Mouse (Mus musculus): ENCODE data around the gene Tbkbp1. TPM values are rescaled to one million over a fixed set of nuclear protein-coding genes. Genes with fewer than 3 reads are reported as not detected.
A peak's percentile ranks its signal among the peaks of the same experiment; 100 is the strongest.

Gene Tbkbp1
- total and polyA plus RNA-seq, 3 experiments: 11.7 to 33.5 TPM; not detected in 1

- no peak for TF ChIP-seq USF2 (IDR thresholded peaks at IDR 0.05; ENCODE audit: borderline replicate concordance in 1 of 2, insufficient read depth in 1 of 2, low read depth in 1 of 2, low read length in 2 of 2)
- no peak for TF ChIP-seq TCF12 (IDR thresholded peaks at IDR 0.05; ENCODE audit: low read depth, low read length)
- peak; percentile 52 for TF ChIP-seq SIN3A (IDR thresholded peaks at IDR 0.05; ENCODE audit: low read length)
- no peak for TF ChIP-seq TAL1 (IDR thresholded peaks at IDR 0.05; ENCODE audit: low read length)
- no peak for TF ChIP-seq ZMIZ1 (IDR thresholded peaks at IDR 0.05; ENCODE audit: low read depth, low read length)
- TF ChIP-seq SMC3 (IDR thresholded peaks at IDR 0.05; ENCODE audit: low read depth, low read length): peak; percentile 93
- no peak for TF ChIP-seq CHD2 (IDR thresholded peaks at IDR 0.05; ENCODE audit: low read length)
- no peak for TF ChIP-seq GABPA (IDR thresholded peaks at IDR 0.05; ENCODE audit: low read depth, low read length)
- no peak for TF ChIP-seq ELF1 (IDR thresholded peaks at IDR 0.05; ENCODE audit: low read depth, low read length)
- no peak for TF ChIP-seq MEF2A (IDR thresholded peaks at IDR 0.05; ENCODE audit: extremely low read depth, insufficient replicate concordance, low read depth, low read length, poor library complexity, severe bottlenecking)
- no peak for TF ChIP-seq EP300 (IDR thresholded peaks at IDR 0.05; ENCODE audit: low read depth in 1 of 2, low read length in 2 of 2)
- TF ChIP-seq NELFE (IDR thresholded peaks at IDR 0.05; ENCODE audit: low read depth, low read length): peak; percentile 2; the same call in 1 of the 2 replicates
- TF ChIP-seq ZNF384 (IDR thresholded peaks at IDR 0.05; ENCODE audit: low read depth, low read length): no peak
- no peak for TF ChIP-seq HCFC1 (IDR thresholded peaks at IDR 0.05; ENCODE audit: low read depth, low read length)
- no peak for TF ChIP-seq CHD1 (IDR thresholded peaks at IDR 0.05; ENCODE audit: low read depth, low read length)
- no peak for TF ChIP-seq KAT2A (conservative IDR thresholded peaks at IDR 0.05; ENCODE audit: low read depth, low read length)
- no peak for TF ChIP-seq E2F4 (IDR thresholded peaks at IDR 0.05; ENCODE audit: borderline replicate concordance, low read depth, low read length)
- no peak for TF ChIP-seq POLR2A (IDR thresholded peaks at IDR 0.05; ENCODE audit: control insufficient read depth in 1 of 2, insufficient read depth in 1 of 2, low read depth in 1 of 2, low read length in 2 of 2, poor library complexity in 1 of 2)
- peak; percentile 75 for TF ChIP-seq ZC3H11A (IDR thresholded peaks at IDR 0.05; ENCODE audit: low read depth, low read length)
- TF ChIP-seq POLR2AphosphoS5 (IDR thresholded peaks at IDR 0.05; ENCODE audit: borderline replicate concordance, low read depth, low read length): no peak
- peak; percentile 95 to 99 (median 98) for TF ChIP-seq CTCF (IDR thresholded peaks at IDR 0.05 in 2 of 3, conservative IDR thresholded peaks at IDR 0.05 in 1 of 3; ENCODE audit: control insufficient read depth in 1 of 3, insufficient read depth in 1 of 3, low read depth in 2 of 3, low read length in 3 of 3, poor library complexity in 1 of 3, severe bottlenecking in 1 of 3)
Measured at GRCm38 (mm10) chr11:97146724-97147123, 4.6 kb downstream of the Tbkbp1 start (continued).

GRCm38 (mm10) chr11:97145951-97146350 is 5.3 kb downstream of the Tbkbp1 start:
- DNase-seq (ENCODE audit: low read depth, low spot score): no peak
- H3K9me3 ChIP-seq (replicated peaks; ENCODE audit: insufficient read depth, low read length): no peaks in the 10 kb centered on the region
- no peak overlapping the region for H3K4me3 ChIP-seq (ENCODE audit: control insufficient read depth in 1 of 2, insufficient read depth in 1 of 2, low read depth in 2 of 2, low read length in 2 of 2)
- peaks cover 2 to 3% of the 10 kb centered on the region in 2 experiments; a peak in 1 of 4 replicates for H3K36me3 ChIP-seq (ENCODE audit: control insufficient read depth in 1 of 2, insufficient read depth in 2 of 2, low read length in 2 of 2)
- H3K27me3 ChIP-seq (ENCODE audit: control insufficient read depth in 1 of 2, insufficient read depth in 2 of 2, low read length in 2 of 2): no peaks in the 10 kb centered on the region
- H3K79me2 ChIP-seq (ENCODE audit: control insufficient read depth, insufficient read depth, low read length, poor library complexity): peaks cover 7% of the 10 kb centered on the region; the same call in 1 of the 2 replicates
- H3K4me1 ChIP-seq (ENCODE audit: control insufficient read depth in 1 of 2, insufficient read depth in 2 of 2, low read length in 2 of 2): peaks cover 5 to 16% of the 10 kb centered on the region in 2 experiments; a peak in 2 of 4 replicates
- no peak overlapping the region for H3K27ac ChIP-seq (ENCODE audit: control insufficient read depth, low read depth, low read length)
- TF ChIP-seq CHD1 (IDR thresholded peaks at IDR 0.05; ENCODE audit: low read depth, low read length) (no peak), MAX (IDR thresholded peaks at IDR 0.05; ENCODE audit: low read length) (no peak), SMC3 (IDR thresholded peaks at IDR 0.05; ENCODE audit: low read depth, low read length) (no peak), GABPA (IDR thresholded peaks at IDR 0.05; ENCODE audit: low read depth, low read length) (no peak), MAFK (IDR thresholded peaks at IDR 0.05; ENCODE audit: borderline replicate concordance, low read depth, low read length) (no peak), NRF1 (IDR thresholded peaks at IDR 0.05; ENCODE audit: insufficient read depth, low read depth, low read length, poor library complexity, severe bottlenecking) (no peak), ZC3H11A (IDR thresholded peaks at IDR 0.05; ENCODE audit: low read depth, low read length) (no peak), MEF2A (IDR thresholded peaks at IDR 0.05; ENCODE audit: extremely low read depth, insufficient replicate concordance, low read depth, low read length, poor library complexity, severe bottlenecking) (no peak), POLR2AphosphoS2 (IDR thresholded peaks at IDR 0.05; ENCODE audit: low read length) (no peak), MXI1 (IDR thresholded peaks at IDR 0.05; ENCODE audit: low read depth, low read length) (no peak), EP300 (IDR thresholded peaks at IDR 0.05; ENCODE audit: low read depth in 1 of 2, low read length in 2 of 2) (no peak), ELF1 (IDR thresholded peaks at IDR 0.05; ENCODE audit: low read depth, low read length) (no peak), BHLHE40 (IDR thresholded peaks at IDR 0.05; ENCODE audit: borderline replicate concordance, low read depth, low read length) (no peak), HCFC1 (IDR thresholded peaks at IDR 0.05; ENCODE audit: low read depth, low read length) (no peak), POLR2A (IDR thresholded peaks at IDR 0.05; ENCODE audit: control insufficient read depth in 1 of 2, insufficient read depth in 1 of 2, low read depth in 1 of 2, low read length in 2 of 2, poor library complexity in 1 of 2) (no peak), MYC (IDR thresholded peaks at IDR 0.05; ENCODE audit: low read depth, low read length) (no peak), GATA1 (IDR thresholded peaks at IDR 0.05; ENCODE audit: low read depth, low read length) (no peak), UBTF (IDR thresholded peaks at IDR 0.05; ENCODE audit: borderline replicate concordance, insufficient read depth, low read depth, low read length) (no peak), E2F4 (IDR thresholded peaks at IDR 0.05; ENCODE audit: borderline replicate concordance, low read depth, low read length) (no peak)
- no peak overlapping the region for H3K9ac ChIP-seq (ENCODE audit: control insufficient read depth, low read depth, low read length, poor library complexity, severe bottlenecking)

Measured in MEL (cell line).